Mouse (Mus musculus): ENCODE measurements around the gene Cfdp1.

DNA sequence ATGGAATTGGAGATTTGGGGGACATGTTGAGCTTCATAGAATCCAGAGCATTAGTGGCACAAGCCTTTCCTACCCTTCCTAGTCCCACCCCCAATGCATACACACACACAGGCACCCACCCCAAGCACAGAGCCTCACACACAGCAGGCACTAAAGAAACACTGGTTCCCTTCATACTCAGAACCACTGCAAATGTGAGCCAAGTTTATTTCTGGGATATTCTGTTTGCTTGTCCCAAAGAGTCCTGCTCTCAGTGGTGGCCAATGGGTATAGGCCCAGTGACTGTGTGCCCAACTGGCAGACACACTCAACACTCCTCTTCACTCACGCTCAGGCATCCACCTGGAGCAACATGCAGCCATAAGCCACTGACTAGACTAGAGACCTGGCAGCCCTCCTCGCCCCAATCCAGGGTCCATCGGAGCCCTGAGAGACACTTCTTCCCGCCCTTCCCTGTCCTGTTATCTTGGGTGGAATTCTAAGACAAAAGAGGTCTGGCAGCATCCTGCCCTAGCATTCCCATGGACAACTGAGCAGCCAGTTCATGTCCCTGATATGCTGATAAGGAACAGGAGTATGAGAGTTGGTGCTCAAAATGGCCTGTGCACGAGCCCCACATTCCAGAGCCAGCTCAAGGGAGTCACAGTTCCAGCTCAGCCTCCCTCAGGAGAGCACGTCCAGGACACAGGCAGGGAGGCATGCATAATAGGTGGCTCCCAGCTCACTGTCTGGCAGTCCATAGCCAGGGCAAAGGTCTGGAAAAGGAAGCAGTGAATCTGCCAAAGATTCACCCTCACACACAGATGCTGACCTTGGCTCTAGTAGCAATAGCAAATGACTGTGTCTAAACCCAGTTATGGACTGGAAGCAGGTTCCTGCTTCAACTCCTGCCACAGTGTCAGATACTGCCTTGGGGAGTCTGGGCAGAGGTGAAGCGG lies 124.6 kb downstream of the Cfdp1 start:
- no peak for TF ChIP-seq CTCF (IDR thresholded peaks at IDR 0.05; ENCODE audit: low read depth)
- no peak for TF ChIP-seq EP300 (IDR thresholded peaks at IDR 0.05; ENCODE audit: low read depth)

Measured in liver, postnatal 0 days (tissue).